Mouse (Mus musculus): ENCODE results near the gene Ttc7b.

GRCm38 (mm10) chr12:100277534-100277905, 243.1 kb downstream of the Ttc7b start:
- TF ChIP-seq CTCF (IDR thresholded peaks at IDR 0.05; ENCODE audit: borderline replicate concordance, extremely low read depth, insufficient read depth, insufficient read length), result no peak
- no peak for TF ChIP-seq POLR2A (IDR thresholded peaks at IDR 0.05; ENCODE audit: borderline replicate concordance, extremely low read depth, insufficient read depth, insufficient read length, poor library complexity, severe bottlenecking)

Data from brain, embryonic 14.5 days (tissue).